Mouse (Mus musculus): ENCODE data around the gene Itpripl2. TPM values are rescaled to one million over a fixed set of nuclear protein-coding genes. Genes with fewer than 3 reads are reported as not detected.

The Itpripl2 gene
- polyA plus RNA-seq (2015; fragmentation: Nextera tagmentation; extraction: Ambion mirVana), result 7.7 and 9.8 TPM in 2 replicates

- H3K4me3 ChIP-seq, result peak within 1 kb of the TSS; percentile 75
- ATAC-seq (ENCODE audit: insufficient number of reproducible peaks, low FRiP score, low TSS enrichment, low read depth), result peak; percentile 80
- no peaks in the 10 kb centered on the region for H3K9me3 ChIP-seq
- H3K4me2 ChIP-seq, result peak within 1 kb of the TSS; percentile 86
- H3K36me3 ChIP-seq, result peaks cover 18% of the 10 kb centered on the region
- peaks cover 7% of the 10 kb centered on the region for H3K27me3 ChIP-seq
- peak within 1 kb of the TSS; percentile 90 for H3K9ac ChIP-seq
- under 1% methylated on average over 54 of the region's 55 CpGs for WGBS
- H3K27ac ChIP-seq, result peak within 1 kb of the TSS; percentile 89
- H3K4me1 ChIP-seq, result peaks cover 43% of the 10 kb centered on the region
Observed at GRCm38 (mm10) chr7:118491431-118492147, at the start of gene Itpripl2. TSS of gene Itpripl2 (minus strand) at chr7:118491975.

DNA sequence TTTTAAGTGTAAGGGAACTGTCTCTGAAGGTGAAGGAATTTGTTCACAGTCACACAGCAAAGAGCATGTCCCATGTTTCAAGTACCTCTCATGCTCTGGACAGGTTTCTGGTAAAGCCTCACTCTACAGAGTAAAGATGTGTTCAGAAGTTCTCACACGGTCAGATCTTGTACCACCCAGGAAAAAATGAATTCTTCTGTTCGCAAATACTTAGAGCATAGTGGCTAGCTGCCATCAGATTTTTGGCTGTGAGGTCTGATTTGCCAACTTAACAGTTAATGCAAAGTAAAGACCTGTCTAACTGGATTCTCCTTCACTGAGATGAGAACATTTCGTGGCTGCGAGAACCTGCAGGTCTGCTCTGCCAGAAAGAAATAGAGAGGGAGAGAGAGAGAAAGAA lies 43.3 kb upstream of the Itpripl2 start:
- no peak overlapping the region for H3K27ac ChIP-seq
- H3K9ac ChIP-seq, result no peak overlapping the region
- H3K9me3 ChIP-seq, result no peaks in the 10 kb centered on the region
- WGBS, result 82% methylated on average over 4 of the region's 4 CpGs
- no peak overlapping the region for H3K4me2 ChIP-seq
- H3K36me3 ChIP-seq, result no peaks in the 10 kb centered on the region
- no peak for ATAC-seq (ENCODE audit: insufficient number of reproducible peaks, low FRiP score, low TSS enrichment, low read depth)
- no peaks in the 10 kb centered on the region for H3K27me3 ChIP-seq
- no peaks in the 10 kb centered on the region for H3K4me1 ChIP-seq
- no peak overlapping the region for H3K4me3 ChIP-seq

DNA sequence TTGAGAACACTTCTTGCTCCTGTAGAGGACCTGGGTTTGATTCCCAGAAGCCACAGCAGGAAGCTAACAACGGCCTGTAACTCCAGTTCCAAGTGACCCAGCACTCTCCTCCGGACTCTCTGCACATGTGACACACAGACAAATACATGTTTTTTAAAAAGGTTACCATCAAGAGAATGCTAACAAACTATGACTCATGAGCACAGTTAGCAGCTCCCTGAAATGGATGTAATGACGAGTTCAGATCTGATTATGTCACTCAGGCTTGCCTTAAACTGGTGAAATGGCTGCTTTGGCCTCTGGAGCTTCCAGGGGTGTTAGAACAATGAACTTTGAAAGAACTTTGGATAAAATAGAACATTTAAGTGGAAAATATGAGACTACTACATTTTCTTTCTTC lies 42.6 kb upstream of the Itpripl2 start:
- WGBS, result 73% methylated on average over 3 of the region's 3 CpGs
- Histone ChIP-seq H3K9me3 (no peaks in the 10 kb centered on the region), H3K4me1 (no peaks in the 10 kb centered on the region), H3K4me2 (no peak overlapping the region), H3K4me3 (no peak overlapping the region), H3K27me3 (no peaks in the 10 kb centered on the region), H3K27ac (no peak overlapping the region), H3K36me3 (no peaks in the 10 kb centered on the region), H3K9ac (no peak overlapping the region)
- ATAC-seq (ENCODE audit: insufficient number of reproducible peaks, low FRiP score, low TSS enrichment, low read depth), result no peak

DNA sequence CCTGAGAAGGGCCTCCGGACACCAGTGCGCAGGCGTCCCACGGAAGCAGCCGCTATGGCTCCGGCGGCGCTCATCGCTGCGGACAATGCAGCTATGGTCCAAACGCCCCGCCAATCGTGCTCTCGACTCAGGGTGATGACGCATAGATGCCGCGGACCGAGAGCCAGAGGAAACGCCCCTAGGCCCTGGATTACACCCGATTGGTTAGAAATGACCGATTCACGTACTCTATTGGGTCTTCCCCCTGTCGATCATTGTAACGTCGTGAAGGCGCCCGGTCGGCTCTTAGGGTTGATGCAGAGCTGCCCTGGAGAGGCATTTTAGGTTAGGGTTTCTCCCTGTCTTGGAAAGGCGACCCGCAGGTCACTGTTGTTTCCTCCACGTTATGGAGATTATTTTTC lies 41.4 kb upstream of the Itpripl2 start, which contains the start of gene Coq7:
Gene Coq7, minus strand, starts transcription at position 179 of the 401 bp plus-strand sequence.
- Histone ChIP-seq H3K4me3 (peak within 1 kb of the TSS; percentile 88), H3K27me3 (no peaks in the 10 kb centered on the region), H3K4me2 (peak within 1 kb of the TSS; percentile 64), H3K27ac (peak within 1 kb of the TSS; percentile 97), H3K36me3 (0 out of 2 replicates have a peak, but pooled peaks cover 4% of the 10 kb centered on the region), H3K4me1 (no peaks in the 10 kb centered on the region), H3K9ac (peak within 1 kb of the TSS; percentile 65), H3K9me3 (no peaks in the 10 kb centered on the region)
- ATAC-seq (ENCODE audit: insufficient number of reproducible peaks, low FRiP score, low TSS enrichment, low read depth), result peak; percentile 99
- WGBS, result under 1% methylated on average over 31 of the region's 31 CpGs

- Histone ChIP-seq H3K36me3 (peaks cover 6% of the 10 kb centered on the region; the same call in 1 of the 2 replicates), H3K4me3 (peak overlapping the region; percentile 88), H3K4me1 (no peaks in the 10 kb centered on the region), H3K9ac (peak overlapping the region; percentile 65), H3K4me2 (peak overlapping the region; percentile 64), H3K9me3 (no peaks in the 10 kb centered on the region), H3K27ac (peak overlapping the region; percentile 97), H3K27me3 (no peaks in the 10 kb centered on the region)
- ATAC-seq (ENCODE audit: insufficient number of reproducible peaks, low FRiP score, low TSS enrichment, low read depth), result peak; percentile 92
- WGBS, result under 1% methylated on average over 36 of the region's 36 CpGs
Observed at GRCm38 (mm10) chr7:118532519-118533177, 40.9 kb upstream of the Itpripl2 start.

DNA sequence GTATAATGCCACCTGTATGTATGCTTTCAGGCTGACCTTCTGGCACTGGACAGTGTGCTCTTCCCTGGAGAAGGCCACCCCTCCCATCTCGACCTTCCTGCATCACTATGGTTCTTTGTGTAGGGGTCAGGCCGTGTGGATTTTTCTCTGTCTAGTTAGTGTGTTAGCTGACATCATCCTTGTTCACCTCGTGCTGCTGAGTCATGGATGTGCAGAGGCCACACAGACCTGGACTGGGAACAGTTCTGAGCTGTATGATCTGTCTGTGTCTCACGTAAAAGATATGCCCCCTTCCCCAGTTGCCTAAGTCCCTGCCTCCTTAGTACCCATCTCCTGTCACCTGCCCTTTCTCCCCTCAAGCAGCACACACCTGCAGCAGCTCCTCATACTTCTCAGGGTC lies 35.2 kb upstream of the Itpripl2 start:
- H3K27me3 ChIP-seq, result no peaks in the 10 kb centered on the region
- H3K36me3 ChIP-seq, result peaks cover 40% of the 10 kb centered on the region
- no peak overlapping the region for H3K27ac ChIP-seq
- no peak overlapping the region for H3K4me2 ChIP-seq
- H3K4me3 ChIP-seq, result no peak overlapping the region
- 76% methylated on average over 4 of the region's 4 CpGs for WGBS
- no peaks in the 10 kb centered on the region for H3K4me1 ChIP-seq
- no peak for ATAC-seq (ENCODE audit: insufficient number of reproducible peaks, low FRiP score, low TSS enrichment, low read depth)
- H3K9me3 ChIP-seq, result no peaks in the 10 kb centered on the region
- H3K9ac ChIP-seq, result no peak overlapping the region

GRCm38 (mm10) chr7:118522077-118522476 lies 30.3 kb upstream of the Itpripl2 start:
- no peak overlapping the region for H3K9ac ChIP-seq
- H3K9me3 ChIP-seq, result no peaks in the 10 kb centered on the region
- H3K27me3 ChIP-seq, result no peaks in the 10 kb centered on the region
- 83% methylated on average over 5 of the region's 5 CpGs for WGBS
- no peak overlapping the region for H3K27ac ChIP-seq
- H3K4me3 ChIP-seq, result no peak overlapping the region
- ATAC-seq (ENCODE audit: insufficient number of reproducible peaks, low FRiP score, low TSS enrichment, low read depth), result no peak
- peaks cover 7% of the 10 kb centered on the region for H3K4me1 ChIP-seq
- peaks cover 28% of the 10 kb centered on the region for H3K36me3 ChIP-seq
- no peak overlapping the region for H3K4me2 ChIP-seq

DNA sequence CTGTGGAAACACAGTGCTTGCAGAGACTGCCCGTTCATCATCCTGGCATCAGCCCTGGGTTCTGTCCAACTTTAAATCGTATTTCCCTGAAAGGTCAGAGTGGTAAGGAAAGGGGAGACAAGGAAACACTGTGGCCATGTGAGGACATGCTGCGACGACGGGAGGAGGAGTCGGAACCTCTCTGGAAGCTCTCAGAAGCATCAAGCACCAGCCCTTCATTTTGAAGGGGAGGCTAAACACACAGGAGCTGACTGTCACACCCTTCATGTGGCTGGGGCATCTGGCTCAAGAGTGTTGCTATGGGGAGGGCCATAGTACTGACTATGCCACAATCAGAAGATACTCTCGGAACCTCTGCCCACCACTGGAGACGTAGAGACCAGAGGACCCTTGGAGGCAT lies 27.9 kb upstream of the Itpripl2 start:
- Histone ChIP-seq H3K9ac (no peak overlapping the region), H3K27me3 (no peaks in the 10 kb centered on the region), H3K9me3 (no peaks in the 10 kb centered on the region), H3K4me3 (no peak overlapping the region), H3K27ac (no peak overlapping the region), H3K4me1 (peaks cover 7% of the 10 kb centered on the region), H3K4me2 (no peak overlapping the region), H3K36me3 (0 out of 2 replicates have a peak, but pooled peaks cover 11% of the 10 kb centered on the region)
- no peak for ATAC-seq (ENCODE audit: insufficient number of reproducible peaks, low FRiP score, low TSS enrichment, low read depth)
- 78% methylated on average over 8 of the region's 8 CpGs for WGBS

GRCm38 (mm10) chr7:118518687-118519086 lies 26.9 kb upstream of the Itpripl2 start:
- Histone ChIP-seq H3K9ac (no peak overlapping the region), H3K4me1 (peaks cover 7% of the 10 kb centered on the region), H3K9me3 (no peaks in the 10 kb centered on the region), H3K27me3 (no peaks in the 10 kb centered on the region), H3K36me3 (0 out of 2 replicates have a peak, but pooled peaks cover 6% of the 10 kb centered on the region), H3K4me3 (no peak overlapping the region), H3K4me2 (no peak overlapping the region), H3K27ac (no peak overlapping the region)
- WGBS, result 2% methylated on average over 18 of the region's 18 CpGs
- peak; percentile 52; the same call in 1 of the 2 replicates for ATAC-seq (ENCODE audit: insufficient number of reproducible peaks, low FRiP score, low TSS enrichment, low read depth)

DNA sequence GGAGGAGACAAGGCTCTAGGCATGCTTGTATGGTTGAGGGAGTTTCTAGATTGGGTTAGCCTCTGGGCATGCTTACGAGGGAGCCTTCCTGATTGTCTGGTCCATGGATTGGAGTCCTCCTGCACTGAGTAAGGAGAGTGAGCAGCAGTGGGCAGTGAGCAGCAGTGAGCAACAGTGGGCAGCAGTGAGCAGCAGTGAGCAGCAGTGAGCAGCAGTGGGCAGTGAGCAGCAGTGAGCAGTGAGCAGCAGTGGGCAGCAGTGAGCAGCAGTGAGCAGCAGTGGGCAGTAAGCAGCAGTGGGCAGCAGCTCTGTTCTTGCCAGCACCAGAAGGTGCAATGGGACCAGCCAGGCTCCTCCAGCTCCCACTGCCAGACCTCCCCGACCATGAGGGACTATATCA lies 26.0 kb upstream of the Itpripl2 start:
- Histone ChIP-seq H3K4me1 (peaks cover 7% of the 10 kb centered on the region), H3K4me2 (no peak overlapping the region), H3K4me3 (no peak overlapping the region), H3K27me3 (no peaks in the 10 kb centered on the region), H3K27ac (no peak overlapping the region), H3K36me3 (0 out of 2 replicates have a peak, but pooled peaks cover 3% of the 10 kb centered on the region), H3K9me3 (no peaks in the 10 kb centered on the region), H3K9ac (no peak overlapping the region)
- 60% methylated on average over 2 of the region's 2 CpGs for WGBS
- ATAC-seq (ENCODE audit: insufficient number of reproducible peaks, low FRiP score, low TSS enrichment, low read depth), result no peak

- WGBS, result 69% methylated on average over 7 of the region's 7 CpGs
- Histone ChIP-seq H3K4me3 (no peak overlapping the region), H3K27ac (no peak overlapping the region), H3K36me3 (no peaks in the 10 kb centered on the region), H3K4me2 (no peak overlapping the region), H3K9me3 (no peaks in the 10 kb centered on the region), H3K27me3 (no peaks in the 10 kb centered on the region), H3K9ac (no peak overlapping the region), H3K4me1 (no peaks in the 10 kb centered on the region)
- ATAC-seq (ENCODE audit: insufficient number of reproducible peaks, low FRiP score, low TSS enrichment, low read depth), result no peak
Observed at GRCm38 (mm10) chr7:118508556-118508955, 16.8 kb upstream of the Itpripl2 start.

- Histone ChIP-seq H3K36me3 (no peaks in the 10 kb centered on the region), H3K4me3 (no peak overlapping the region), H3K27ac (no peak overlapping the region), H3K9ac (no peak overlapping the region), H3K9me3 (no peaks in the 10 kb centered on the region), H3K27me3 (no peaks in the 10 kb centered on the region), H3K4me2 (no peak overlapping the region), H3K4me1 (no peaks in the 10 kb centered on the region)
- WGBS, result 67% methylated on average over 4 of the region's 4 CpGs
- no peak for ATAC-seq (ENCODE audit: insufficient number of reproducible peaks, low FRiP score, low TSS enrichment, low read depth)
Observed at GRCm38 (mm10) chr7:118503844-118504243, 12.1 kb upstream of the Itpripl2 start.

Data from limb, embryonic 15.5 days (tissue).